36 mouse cellular contexts compared by ENCODE assay signal in the genomic region with DNA sequence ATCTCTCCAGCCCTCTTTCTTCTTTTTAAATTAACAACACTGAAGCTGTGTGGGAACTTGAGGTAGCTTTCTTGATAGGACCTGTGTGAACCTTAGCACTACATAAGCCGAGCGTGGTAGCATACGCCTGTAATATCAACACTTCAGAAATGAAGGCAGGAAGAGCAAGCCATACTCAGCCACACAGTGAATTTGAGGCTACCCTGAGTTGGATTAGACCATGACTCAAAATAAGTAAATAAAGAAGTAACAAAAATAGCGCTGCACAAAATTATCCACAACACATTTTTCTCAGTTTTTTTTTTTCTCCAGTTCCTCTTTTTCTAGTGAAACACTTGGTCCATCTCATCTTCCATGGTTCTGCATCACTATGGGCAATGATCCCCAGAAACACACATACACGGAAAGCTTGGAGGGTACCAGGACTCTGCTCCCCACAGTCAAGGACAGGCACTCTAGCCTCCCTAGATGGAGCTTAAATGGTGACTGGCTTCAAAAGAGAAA. TPM values are rescaled to one million over a fixed set of nuclear protein-coding genes. Genes with fewer than 3 reads are reported as not detected.
DNase-seq lines count a peak whose midpoint lies in the region; ATAC-seq and TF ChIP-seq lines count a peak whose summit lies in the region.
"Had no signal": no experiment of that assay in that cellular context is flagged by ENCODE, and none has a peak within 500 bp of the region (broad histone marks: within the 10 kb centered on the region; RNA-seq: fewer than 3 reads in every experiment).

No protein-coding gene starts in this region.

- H3K4me2 ChIP-seq in forebrain, postnatal 0 days (ENCODE audit: low read depth), result no peak overlapping the region
- H3K4me2 ChIP-seq: forebrain, embryonic 13.5 days; heart, embryonic 11.5 days; hindbrain, embryonic 12.5 days; hindbrain, embryonic 15.5 days had no signal

- peak; percentile 17; the same call in 1 of the 2 replicates for ATAC-seq in granulocyte monocyte progenitor cell, adult 5-6 weeks (replicated peaks; ENCODE audit: poor library complexity, severe bottlenecking)
- ATAC-seq in forebrain, postnatal 0 days, result no peak
- ATAC-seq: forebrain, embryonic 13.5 days; forebrain, embryonic 16.5 days; intestine, postnatal 0 days; Patski had no signal

- H3K9me3 ChIP-seq in forebrain, postnatal 0 days (ENCODE audit: low read length), result no peaks in the 10 kb centered on the region
- H3K9me3 ChIP-seq: forebrain, embryonic 10.5 days; forebrain, embryonic 13.5 days; hindbrain, embryonic 12.5 days; hindbrain, embryonic 15.5 days had no signal

- no peaks in the 10 kb centered on the region for H3K4me1 ChIP-seq in forebrain, postnatal 0 days (ENCODE audit: insufficient read depth)
- H3K4me1 ChIP-seq: forebrain, embryonic 10.5 days; forebrain, embryonic 13.5 days; hindbrain, embryonic 12.5 days; hindbrain, embryonic 15.5 days had no signal

- 0 out of 2 replicates have a peak, but pooled peaks cover 6% of the 10 kb centered on the region for H3K36me3 ChIP-seq in forebrain, postnatal 0 days (ENCODE audit: insufficient read depth)

- no peak overlapping the region for H3K27ac ChIP-seq in forebrain, postnatal 0 days (ENCODE audit: low read depth, low read length)
- H3K27ac ChIP-seq: forebrain, embryonic 10.5 days; forebrain, embryonic 13.5 days; gastrocnemius, adult 2 months; heart, adult 2 months; hindbrain, embryonic 12.5 days; hindbrain, embryonic 15.5 days had no signal

- no peak overlapping the region for H3K9ac ChIP-seq in forebrain, postnatal 0 days
- H3K9ac ChIP-seq: forebrain, embryonic 13.5 days; hindbrain, embryonic 12.5 days; hindbrain, embryonic 15.5 days had no signal

- no peak overlapping the region for H3K4me3 ChIP-seq in forebrain, postnatal 0 days (ENCODE audit: low read depth, low read length)
- H3K4me3 ChIP-seq: forebrain, embryonic 10.5 days; forebrain, embryonic 13.5 days; gastrocnemius, adult 2 months; heart, adult 2 months; hindbrain, embryonic 12.5 days; hindbrain, embryonic 15.5 days had no signal

- 97% methylated on average over 5 of the region's 5 CpGs for WGBS in forebrain, postnatal 0 days

- no peaks in the 10 kb centered on the region for H3K27me3 ChIP-seq in forebrain, postnatal 0 days (ENCODE audit: insufficient read depth, low read length)
- H3K27me3 ChIP-seq: forebrain, embryonic 13.5 days; hindbrain, embryonic 12.5 days; hindbrain, embryonic 15.5 days; Patski had no signal

- TF ChIP-seq CTCF in forebrain, postnatal 0 days (IDR thresholded peaks at IDR 0.05; ENCODE audit: low read depth), result no peak

- DNase-seq in 416B (ENCODE audit: low read depth), result peak; percentile 23
- DNase-seq in A20 (ENCODE audit: low read depth, low spot score), result peak; percentile 55
- peak; percentile 16 for DNase-seq in MEL-GATA-1-ER (ENCODE audit: extremely low read depth, low read depth)
- no peak for DNase-seq in forebrain, postnatal 0 days
- DNase-seq in adipocyte (ENCODE audit: low spot score), result no peak
- DNase-seq in gastrocnemius, postnatal 25 days, result no peak
- DNase-seq: adrenal gland, adult 2 months; adrenal gland, postnatal 14 days; B cell, adult 2 months; cerebellum, adult 11-12 months; cerebellum, adult 8-10 months; cerebellum, postnatal 10 days; cerebellum, postnatal 36 days; gastrocnemius, adult 2 months; kidney, adult 2 months had no signal

RNA-seq across cellular contexts. Expression of a gene that starts 35.9 kb away (rescaled TPM):
- total RNA-seq in granulocyte monocyte progenitor cell, adult 5-6 weeks (2014; fragmentation: Nextera tagmentation), result 177 and 252 TPM in 2 replicates
- total RNA-seq in granulocyte monocyte progenitor cell, adult 5-6 weeks (2017), result 193 and 228 TPM in 2 replicates
- 30.5 and 37.1 TPM in 2 replicates for total RNA-seq in forebrain, postnatal 0 days (2014; rRNA removed)
- 12.5 and 19.5 TPM in 2 replicates for polyA plus RNA-seq in forebrain, postnatal 0 days (2015; fragmentation: Nextera tagmentation; extraction: Ambion mirVana)
- 10 to 100 TPM; 43.4 to 55.8 TPM for total RNA-seq in gastrocnemius, postnatal 25 days (2021)

RNA-seq across cellular contexts. Expression of a gene that starts 57.7 kb away (rescaled TPM):
- not detected in 2 replicates for total RNA-seq in granulocyte monocyte progenitor cell, adult 5-6 weeks (2014; fragmentation: Nextera tagmentation)
- total RNA-seq in granulocyte monocyte progenitor cell, adult 5-6 weeks (2017), result not detected in 2 replicates
- total RNA-seq in forebrain, postnatal 0 days (2014; rRNA removed), result not detected in 2 replicates
- not detected in 2 replicates for polyA plus RNA-seq in forebrain, postnatal 0 days (2015; fragmentation: Nextera tagmentation; extraction: Ambion mirVana)
- not detected for total RNA-seq in gastrocnemius, postnatal 25 days (2021)
- total RNA-seq: adrenal gland, adult 2 months; adrenal gland, postnatal 14 days; adrenal gland, postnatal 4 days; gastrocnemius, adult 2 months; gastrocnemius, postnatal 4 days; heart, adult 2 months; heart, postnatal 25 days; hematopoietic stem cell, adult 5-6 weeks had no signal
- polyA plus RNA-seq: adrenal gland, adult 2 months; brain, embryonic 14.5 days; embryonic facial prominence, embryonic 11.5 days; embryonic facial prominence, embryonic 14.5 days; forebrain, embryonic 10.5 days; forebrain, embryonic 13.5 days; forebrain, embryonic 16.5 days; frontal cortex, adult 2 months; heart, adult 2 months; heart, embryonic 11.5 days; heart, embryonic 14.5 days; heart, postnatal 0 days; hindbrain, embryonic 12.5 days; hindbrain, embryonic 15.5 days; intestine, embryonic 14.5 days; intestine, postnatal 0 days; kidney, adult 2 months; Patski had no signal

Comparison
In these comparisons a context has a peak if more than half of its experiments do, and no peak if none do; other contexts are left out.
1. DNase-seq: peak in 416B (single experiment), A20 (single experiment) and MEL-GATA-1-ER (single experiment); none in forebrain, postnatal 0 days (single experiment), adipocyte (single experiment) and gastrocnemius, postnatal 25 days (single experiment).